Mouse (Mus musculus): ENCODE measurements around the gene Il6ra. TPM values are rescaled to one million over a fixed set of nuclear protein-coding genes. Genes with fewer than 3 reads are reported as not detected.
A peak's percentile ranks its signal among the peaks of the same experiment; 100 is the strongest.

The Il6ra gene
- total RNA-seq, 2 experiments from 2014 or later = 4.4 to 4.8 TPM

DNA sequence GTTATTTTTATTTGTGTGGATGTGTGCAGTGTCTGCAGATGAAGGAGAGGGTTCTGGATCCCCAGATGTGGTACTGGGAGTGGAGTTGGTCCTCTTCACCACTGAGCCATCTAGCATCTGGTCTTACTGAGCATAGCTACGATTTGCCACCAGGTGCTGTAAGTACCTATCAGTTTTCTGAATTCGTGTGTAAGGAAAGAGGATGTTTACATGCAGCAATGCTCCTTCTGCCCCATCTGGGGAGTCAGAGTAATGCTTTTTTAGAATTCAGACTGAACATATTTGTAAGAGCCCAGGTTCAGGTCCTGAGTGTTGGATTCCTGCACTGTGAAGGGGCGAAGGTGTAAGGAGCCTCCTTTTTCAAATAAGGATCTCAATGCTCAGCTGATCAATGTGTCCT, 53.1 kb downstream of the Il6ra start:
- intact Hi-C loops (cut with DNase I) = loop anchor here (2.0 to 5.0 kb wide), 2 partner anchors 43 to 128 kb away; no protein-coding TSS in a partner anchor
- DNase-seq = no peak

DNA sequence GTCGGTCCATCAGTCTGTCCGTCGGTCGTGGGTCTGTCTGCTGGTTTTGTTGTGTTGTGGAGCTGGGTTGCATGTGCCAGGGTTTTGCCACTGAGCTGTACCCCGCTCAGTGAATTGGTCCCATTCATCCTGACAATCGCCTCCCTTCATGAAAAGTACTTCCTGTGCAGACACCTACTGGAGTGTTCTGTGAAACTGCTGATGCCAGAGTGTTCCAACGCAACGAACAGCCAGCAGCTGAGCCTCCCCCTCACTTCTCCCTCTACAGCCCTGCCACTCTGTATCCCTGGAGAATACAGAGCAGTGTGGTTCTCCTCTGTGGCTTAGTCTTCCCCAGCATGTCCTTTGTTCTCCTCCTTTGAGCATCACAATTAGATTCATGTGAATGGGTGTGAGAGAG, 54.1 kb downstream of the Il6ra start:
- no peak for DNase-seq
- intact Hi-C loops (cut with DNase I) = loop anchor here (2.0 to 5.0 kb wide), 2 partner anchors 42 to 127 kb away; no protein-coding TSS in a partner anchor

GRCm38 (mm10) chr3:89858123-89858522, 54.9 kb downstream of the Il6ra start:
- no peak for DNase-seq
- intact Hi-C loops (cut with DNase I) = loop anchor here (2.0 to 5.0 kb wide), 2 partner anchors 41 to 126 kb away; no protein-coding TSS in a partner anchor

- intact Hi-C loops (cut with DNase I) = loop anchor here (2.0 to 5.0 kb wide), 2 partner anchors 71 to 125 kb away; no protein-coding TSS in a partner anchor
- DNase-seq = no peak
Observed at GRCm38 (mm10) chr3:89857353-89857752, 55.6 kb downstream of the Il6ra start.

- intact Hi-C loops (cut with DNase I) = loop anchor here (5.0 kb wide), 1 partner anchor 346 kb away; no protein-coding TSS in a partner anchor
- peak in 1 of 2 experiments; percentile 28 for DNase-seq
Observed at GRCm38 (mm10) chr3:89853752-89854151, 59.2 kb downstream of the Il6ra start.

GRCm38 (mm10) chr3:89848083-89848482, 64.9 kb downstream of the Il6ra start:
- intact Hi-C loops (cut with DNase I) = no loop called here

GRCm38 (mm10) chr3:89847596-89847995, 65.4 kb downstream of the Il6ra start:
- intact Hi-C loops (cut with DNase I) = no loop called here
- DNase-seq = no peak

More at GRCm38 (mm10) chr3:89848083-89848482, 64.9 kb downstream of the Il6ra start:
- DNase-seq = no peak

GRCm38 (mm10) chr3:89847126-89847525, 65.9 kb downstream of the Il6ra start:
- intact Hi-C loops (cut with DNase I) = no loop called here
- no peak for DNase-seq

DNA sequence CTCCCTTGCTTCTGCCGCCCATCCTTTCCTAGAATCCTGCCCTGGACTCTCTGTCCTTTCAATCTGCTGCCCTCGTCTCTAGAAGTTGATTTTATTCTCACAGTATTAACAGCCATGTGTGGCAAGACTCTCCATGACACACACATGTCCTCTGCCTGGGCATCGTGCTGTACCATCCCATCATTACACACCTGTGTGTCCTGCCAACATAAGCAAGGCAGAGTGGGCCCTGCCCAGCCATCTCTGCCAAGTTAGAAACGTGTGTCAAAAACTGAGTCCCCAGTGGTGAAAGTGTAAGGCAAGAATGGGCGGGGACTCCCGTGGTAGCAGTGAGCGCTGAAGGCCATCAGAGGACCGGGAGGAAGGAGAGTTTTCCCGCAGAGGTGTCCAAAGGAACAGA, 67.2 kb downstream of the Il6ra start:
- intact Hi-C loops (cut with DNase I) = no loop called here
- DNase-seq = no peak

- DNase-seq = no peak
- intact Hi-C loops (cut with DNase I) = no loop called here
Observed at GRCm38 (mm10) chr3:89843148-89843547, 69.8 kb downstream of the Il6ra start.

DNA sequence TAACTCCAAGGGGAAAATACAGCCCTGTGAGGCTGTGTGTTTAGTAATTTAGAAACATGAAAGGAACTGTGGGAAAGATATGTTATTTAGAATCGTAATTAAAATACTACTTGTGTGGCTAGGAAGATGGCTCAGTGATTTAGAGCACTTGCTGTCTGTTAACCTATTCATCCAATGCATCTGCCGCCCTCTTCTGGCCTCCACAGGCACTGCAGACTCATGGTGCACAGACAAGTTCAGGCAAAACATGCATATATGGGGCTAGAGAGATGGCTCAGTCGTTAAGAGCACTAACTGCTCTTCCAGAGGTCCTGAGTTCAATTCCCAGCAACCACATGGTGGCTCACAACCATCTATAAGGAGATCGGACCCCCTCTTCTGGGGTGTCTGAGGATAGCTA, 70.7 kb downstream of the Il6ra start:
- no peak for DNase-seq
- intact Hi-C loops (cut with DNase I) = no loop called here

- intact Hi-C loops (cut with DNase I) = no loop called here
- no peak for DNase-seq
Observed at GRCm38 (mm10) chr3:89835362-89835761, 77.6 kb downstream of the Il6ra start.

DNA sequence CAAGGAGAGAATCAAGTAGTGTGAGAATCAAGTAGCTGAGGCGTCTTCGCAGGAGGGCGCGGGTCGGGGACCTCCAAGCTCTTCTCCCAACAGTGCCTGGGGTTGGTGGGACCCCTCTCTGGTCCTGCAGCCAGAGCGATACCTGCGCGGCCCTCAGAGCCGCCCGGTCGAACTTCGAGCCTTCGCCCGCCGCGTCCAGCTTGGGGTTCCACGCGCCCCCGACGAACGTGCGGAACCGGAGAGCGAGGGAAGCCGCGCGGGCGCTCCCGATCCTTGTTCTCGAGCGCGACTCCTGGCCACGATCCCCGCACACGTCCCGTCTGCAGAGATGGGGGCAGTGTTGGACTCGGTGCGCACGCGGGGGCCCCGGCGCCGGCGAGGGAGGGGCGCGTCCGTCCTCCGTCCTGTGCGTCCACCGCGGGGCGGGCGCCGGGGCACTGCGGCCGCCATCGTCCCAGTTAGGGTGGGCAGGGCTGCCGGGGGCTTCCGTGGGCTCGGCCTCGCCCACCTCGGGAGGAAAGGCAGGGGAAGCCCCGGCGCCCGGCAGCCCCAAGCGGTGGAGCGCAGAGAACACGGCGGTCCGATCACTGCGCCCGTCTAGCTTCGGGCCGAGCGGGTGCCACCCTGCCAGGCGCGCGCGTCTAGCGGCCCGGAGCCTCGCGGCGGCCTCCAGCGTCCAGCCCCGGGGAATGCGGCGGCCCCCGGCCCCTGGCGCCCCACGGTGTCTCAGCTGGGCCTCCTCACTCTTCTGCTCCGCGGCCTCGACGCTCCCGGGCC, 82.0 kb downstream of the Il6ra start, which contains the start of gene She:
Gene She (plus strand): TSS at position 556 of the 777 bp plus-strand sequence.
- intact Hi-C loops (cut with DNase I) = no loop called here
- peak in 1 of 2 experiments; percentile 35 for DNase-seq

GRCm38 (mm10) chr3:89826295-89826694, 86.7 kb downstream of the Il6ra start:
- no peak for DNase-seq
- intact Hi-C loops (cut with DNase I) = no loop called here

GRCm38 (mm10) chr3:89823594-89823993, 89.4 kb downstream of the Il6ra start:
- intact Hi-C loops (cut with DNase I) = no loop called here
- no peak for DNase-seq

DNA sequence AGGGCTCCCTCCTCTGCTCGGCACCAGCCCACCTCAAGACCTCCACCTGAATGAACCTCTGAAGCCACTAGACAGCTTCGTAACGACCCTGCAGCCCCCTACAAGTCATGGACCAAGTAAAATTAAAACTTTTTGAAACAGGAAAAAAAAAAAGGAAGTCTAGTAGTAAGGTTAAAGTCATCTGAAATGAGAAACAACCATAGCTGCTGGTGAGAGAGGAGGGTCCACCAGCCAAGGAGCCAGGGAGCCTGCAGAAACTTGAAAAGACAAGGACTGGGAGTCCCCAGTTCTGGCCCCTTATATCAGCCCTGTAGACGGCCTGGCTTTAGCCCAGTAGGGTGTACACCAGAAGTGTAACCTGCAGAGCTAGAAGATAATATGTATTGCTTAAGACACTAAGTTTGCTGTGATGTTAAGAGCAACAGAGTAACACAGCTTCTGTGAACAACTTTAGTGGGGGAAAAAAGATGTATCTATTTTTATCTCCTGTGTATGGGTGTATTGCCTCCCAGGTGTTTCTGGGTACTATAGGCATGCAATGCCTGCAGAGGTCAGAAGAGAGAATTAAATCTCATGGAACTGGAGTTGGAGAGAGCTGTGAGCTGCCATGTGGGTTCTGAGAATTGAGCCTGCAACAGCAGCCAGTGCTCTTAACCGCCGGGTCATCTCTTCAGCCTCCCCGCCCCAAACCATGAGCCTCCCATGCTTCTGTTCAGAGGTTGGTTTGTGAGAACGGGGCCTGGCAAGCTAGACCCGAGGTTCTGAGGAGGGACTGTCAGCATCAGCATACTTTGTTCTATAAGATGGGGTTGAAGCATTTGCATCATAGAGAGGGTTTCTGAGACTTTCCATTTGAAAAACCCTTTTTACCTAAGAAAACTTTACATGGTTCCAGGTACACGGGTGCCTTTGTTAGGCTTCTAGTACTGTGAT, 91.2 kb downstream of the Il6ra start:
- intact Hi-C loops (cut with DNase I) = no loop called here

DNA sequence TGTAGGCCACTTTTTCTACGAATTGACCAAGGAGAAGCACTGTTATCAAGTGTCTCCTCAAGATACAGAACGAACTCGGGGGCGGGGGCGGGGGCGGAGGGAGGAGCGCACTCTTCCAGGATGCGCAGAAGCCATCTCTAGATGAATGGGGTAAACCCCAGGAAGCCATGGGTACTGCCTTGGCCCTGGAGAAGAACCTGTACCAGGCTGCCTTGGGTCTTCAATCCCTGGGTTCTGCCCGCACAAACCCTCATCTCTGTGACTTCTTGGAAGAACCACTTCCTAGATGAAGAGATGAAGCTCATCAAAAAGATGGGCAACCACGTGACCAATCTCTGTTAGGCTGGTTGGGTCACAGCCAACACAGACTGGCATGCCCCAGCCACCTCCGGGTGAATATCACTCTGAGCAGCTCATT, 91.9 kb downstream of the Il6ra start:
- intact Hi-C loops (cut with DNase I) = no loop called here
- no peak for DNase-seq

More for the DNA sequence above, 91.2 kb downstream of the Il6ra start:
- no peak for DNase-seq

DNA sequence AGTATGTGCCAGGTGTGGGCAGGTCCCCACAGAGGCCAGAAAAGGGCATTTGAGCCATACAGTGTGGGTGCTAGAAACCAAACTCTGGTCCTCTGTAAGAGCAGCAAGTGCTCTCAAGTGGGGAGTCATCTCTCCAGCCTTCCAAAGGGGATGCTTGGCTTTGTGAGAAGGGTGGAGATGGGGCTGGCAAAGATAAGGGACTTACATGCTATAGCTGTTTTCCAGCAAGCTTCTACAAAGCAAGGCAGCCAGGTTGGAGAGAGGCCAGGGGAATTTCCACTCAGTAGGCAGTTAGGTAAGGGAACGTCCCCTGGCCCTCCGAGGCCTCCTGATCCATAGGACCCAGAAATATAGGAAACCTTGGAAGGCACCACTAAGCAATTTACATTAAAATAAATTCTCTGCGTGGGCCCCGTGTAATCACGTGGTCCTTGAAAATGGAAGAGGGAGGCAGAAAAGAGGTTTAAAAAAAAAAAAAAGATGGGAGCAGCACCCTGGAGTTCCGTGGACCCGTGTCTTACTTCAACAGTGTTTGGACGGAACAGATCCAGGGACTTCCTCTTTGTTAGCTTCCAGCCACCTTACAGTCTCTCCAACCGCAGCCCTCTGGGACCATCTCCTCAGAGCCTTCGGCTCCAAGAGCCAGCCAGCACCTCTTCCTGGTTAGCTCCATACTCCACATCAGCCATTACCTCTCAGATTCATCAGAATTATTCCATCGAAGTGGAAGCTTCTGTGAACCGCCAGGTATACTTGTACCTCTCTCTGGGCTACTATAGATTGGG, 92.5 kb downstream of the Il6ra start:
- intact Hi-C loops (cut with DNase I) = no loop called here
- no peak for DNase-seq

- DNase-seq = no peak
- intact Hi-C loops (cut with DNase I) = no loop called here
Observed at GRCm38 (mm10) chr3:89819897-89820296, 93.1 kb downstream of the Il6ra start.

GRCm38 (mm10) chr3:89818605-89819004, 94.4 kb downstream of the Il6ra start:
- intact Hi-C loops (cut with DNase I) = no loop called here
- no peak for DNase-seq
